Mouse (Mus musculus) myocyte (in vitro differentiated cells): Measurements from ENCODE around the gene Phldb3. TPM values are rescaled to one million over a fixed set of nuclear protein-coding genes. Genes with fewer than 3 reads are reported as not detected.

Experiments used
- H3K27me3 ChIP-seq: one replicate; pipeline ENCODE4 v1.6.1; 2011; ENCODE audit not compliant: control insufficient read depth, insufficient read depth, insufficient read length
- H3K36me3 ChIP-seq: one replicate; pipeline ENCODE4 v1.6.1; 2011; ENCODE audit not compliant: control insufficient read depth, insufficient read depth
- H3K4me2 ChIP-seq: one replicate; pipeline ENCODE4 v1.6.1; 2011; ENCODE audit warnings: low read depth, control low read depth
- H3K4me3 ChIP-seq: one replicate; pipeline ENCODE4 v1.5.1; 2011; ENCODE audit warnings: mild to moderate bottlenecking, control low read depth, moderate library complexity
- H3K79me2 ChIP-seq: one replicate; pipeline ENCODE4 v1.6.1; 2011; ENCODE audit not compliant: control insufficient read depth, insufficient read depth
- H3ac ChIP-seq: one replicate; pipeline ENCODE4 v1.6.1; 2011; ENCODE audit not compliant: control insufficient read depth, insufficient read length
- CEBPB ChIP-seq: IDR thresholded peaks from 2 replicates; pipeline ENCODE4 v1.6.1; 2011; ENCODE audit warnings: mild to moderate bottlenecking, moderate library complexity; ENCODE audit not compliant: poor library complexity, insufficient read depth, severe bottlenecking
- E2F4 ChIP-seq: IDR thresholded peaks from one replicate; pipeline ENCODE4 v1.6.1; 2011; ENCODE audit warnings: mild to moderate bottlenecking, control low read depth, moderate library complexity; ENCODE audit not compliant: insufficient read depth
- MAX ChIP-seq: IDR thresholded peaks from one replicate; pipeline ENCODE4 v1.6.1; 2011; ENCODE audit warnings: low read depth, mild to moderate bottlenecking, control low read depth
- MYOD1 ChIP-seq, 3 experiments: IDR thresholded peaks; one replicate each; pipeline ENCODE4 v1.6.1; 2011; ENCODE audit warnings: control low read depth in 2 of 3, low read depth in 2 of 3, mild to moderate bottlenecking in 2 of 3, moderate library complexity in 1 of 3; ENCODE audit not compliant: insufficient read length in 2 of 3, control insufficient read depth in 1 of 3
- MYOG ChIP-seq, 3 experiments: IDR thresholded peaks; one replicate each; pipeline ENCODE4 v1.6.1; 2011; ENCODE audit warnings: control low read depth in 2 of 3, low read depth in 2 of 3, mild to moderate bottlenecking in 2 of 3; ENCODE audit not compliant: insufficient read length in 2 of 3, control insufficient read depth in 1 of 3, insufficient read depth in 1 of 3
- POLR2A ChIP-seq: IDR thresholded peaks from one replicate; pipeline ENCODE4 v1.6.1; 2011; ENCODE audit warnings: low read depth, mild to moderate bottlenecking, control low read depth, moderate library complexity; ENCODE audit not compliant: insufficient read length
- POLR2AphosphoS2 ChIP-seq: IDR thresholded peaks from one replicate; pipeline ENCODE4 v1.6.1; 2011; ENCODE audit warnings: low read depth, control low read depth; ENCODE audit not compliant: insufficient read length
- REST ChIP-seq: IDR thresholded peaks from one replicate; pipeline ENCODE4 v1.6.1; 2011; ENCODE audit warnings: mild to moderate bottlenecking, control low read depth, moderate library complexity; ENCODE audit not compliant: insufficient read depth, insufficient read length
- SRF ChIP-seq: IDR thresholded peaks from one replicate; pipeline ENCODE4 v1.6.1; 2011; ENCODE audit warnings: low read depth; ENCODE audit not compliant: control insufficient read depth, insufficient read length
- TCF12 ChIP-seq: IDR thresholded peaks from one replicate; pipeline ENCODE4 v1.6.1; 2011; ENCODE audit warnings: mild to moderate bottlenecking, control low read depth; ENCODE audit not compliant: poor library complexity, insufficient read depth, severe bottlenecking
- TCF3 ChIP-seq: IDR thresholded peaks from one replicate; pipeline ENCODE4 v1.6.1; 2011; ENCODE audit warnings: low read depth, control low read depth; ENCODE audit not compliant: insufficient read length
- USF1 ChIP-seq: IDR thresholded peaks from one replicate; pipeline ENCODE4 v1.6.1; 2011; ENCODE audit warnings: low read depth, mild to moderate bottlenecking, control low read depth, moderate library complexity
- polyA plus RNA-seq: library from polyadenylated mRNA; unstranded; fragments of >200 nt; fragmentation: generic; extraction: Trizol; gene quantifications from one replicate; pipeline ENCODE4 v1.2.1, GENCODE M21; 2012; ENCODE audit warnings: missing spikeins

Gene Phldb3
- polyA plus RNA-seq, 1 experiment: 11.5 TPM

- Histone ChIP-seq H3ac (no peak overlapping the region), H3K36me3 (peaks cover 4% of the 10 kb centered on the region), H3K4me2 (no peak overlapping the region), H3K79me2 (no peaks in the 10 kb centered on the region), H3K27me3 (no peaks in the 10 kb centered on the region), H3K4me3 (no peak overlapping the region)
- TF ChIP-seq REST: no peak
Observed at GRCm38 (mm10) chr7:24564607-24565265, 45.8 kb upstream of the Phldb3 start.

GRCm38 (mm10) chr7:24565627-24566026 is 44.9 kb upstream of the Phldb3 start:
- no peak overlapping the region for H3K4me3 ChIP-seq
- no peaks in the 10 kb centered on the region for H3K79me2 ChIP-seq
- H3K36me3 ChIP-seq: peaks cover 4% of the 10 kb centered on the region
- TF ChIP-seq USF1 (no peak), CEBPB (no peak), POLR2A (no peak), MYOD1 (IDR thresholded peaks at IDR 0.05; ENCODE audit: control insufficient read depth in 1 of 3, insufficient read length in 2 of 3, low read depth in 2 of 3) (no peak), E2F4 (no peak), MAX (no peak), SRF (no peak), REST (no peak), POLR2AphosphoS2 (no peak)
- H3K27me3 ChIP-seq: no peaks in the 10 kb centered on the region
- no peak overlapping the region for H3K4me2 ChIP-seq
- no peak overlapping the region for H3ac ChIP-seq

GRCm38 (mm10) chr7:24566206-24566605 is 44.4 kb upstream of the Phldb3 start:
- Histone ChIP-seq H3K4me2 (no peak overlapping the region), H3K4me3 (no peak overlapping the region), H3K27me3 (no peaks in the 10 kb centered on the region), H3K36me3 (peaks cover 4% of the 10 kb centered on the region), H3ac (no peak overlapping the region), H3K79me2 (no peaks in the 10 kb centered on the region)
- TF ChIP-seq POLR2AphosphoS2 (no peak), MYOD1 (IDR thresholded peaks at IDR 0.05; ENCODE audit: control insufficient read depth in 1 of 3, insufficient read length in 2 of 3, low read depth in 2 of 3) (no peak), POLR2A (no peak), TCF3 (no peak), USF1 (no peak), REST (no peak), E2F4 (no peak), SRF (no peak), TCF12 (no peak), CEBPB (no peak), MYOG (IDR thresholded peaks at IDR 0.05; ENCODE audit: control insufficient read depth in 1 of 3, insufficient read depth in 1 of 3, insufficient read length in 2 of 3, low read depth in 2 of 3) (no peak), MAX (no peak)

- no peaks in the 10 kb centered on the region for H3K36me3 ChIP-seq
Observed at GRCm38 (mm10) chr7:24568512-24568911, 42.1 kb upstream of the Phldb3 start.

GRCm38 (mm10) chr7:24571071-24571470 is 39.5 kb upstream of the Phldb3 start:
- no peak for TF ChIP-seq CEBPB
- no peak for TF ChIP-seq MAX
- TF ChIP-seq SRF: no peak
- H3K4me3 ChIP-seq: no peak overlapping the region
- no peaks in the 10 kb centered on the region for H3K36me3 ChIP-seq
- no peak overlapping the region for H3K4me2 ChIP-seq
- no peak overlapping the region for H3ac ChIP-seq
- H3K27me3 ChIP-seq: no peaks in the 10 kb centered on the region
- H3K79me2 ChIP-seq: no peaks in the 10 kb centered on the region

More at GRCm38 (mm10) chr7:24568512-24568911, 42.1 kb upstream of the Phldb3 start:
- no peaks in the 10 kb centered on the region for H3K79me2 ChIP-seq
- no peak for TF ChIP-seq USF1
- H3ac ChIP-seq: no peak overlapping the region
- no peak overlapping the region for H3K4me2 ChIP-seq
- H3K27me3 ChIP-seq: no peaks in the 10 kb centered on the region
- H3K4me3 ChIP-seq: no peak overlapping the region

DNA sequence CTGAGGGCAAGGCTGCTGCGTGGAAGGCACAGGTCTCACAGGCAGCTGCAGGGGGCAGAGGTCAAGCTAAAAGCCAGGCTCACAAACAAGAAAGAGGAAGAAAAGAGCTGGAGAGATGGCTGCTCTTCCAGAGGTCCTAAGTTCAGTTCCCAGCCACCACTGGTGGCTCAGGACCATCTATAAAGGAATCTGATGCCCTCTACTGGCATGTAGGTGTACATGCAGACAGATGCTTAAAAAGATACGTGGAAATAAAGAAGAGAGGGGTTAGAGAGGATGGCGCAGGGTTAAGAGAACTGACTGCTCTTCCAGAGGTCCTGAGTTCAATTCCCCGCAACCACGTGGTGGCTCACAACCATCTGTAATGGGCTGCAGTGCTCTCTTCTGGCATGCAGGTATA is 38.1 kb upstream of the Phldb3 start:
- no peak for TF ChIP-seq REST
- TF ChIP-seq USF1: no peak
- no peak for TF ChIP-seq POLR2A
- TF ChIP-seq MAX: no peak
- no peak for TF ChIP-seq POLR2AphosphoS2
- no peak for TF ChIP-seq E2F4
- TF ChIP-seq CEBPB: no peak
- TF ChIP-seq MYOG (IDR thresholded peaks at IDR 0.05; ENCODE audit: control insufficient read depth in 1 of 3, insufficient read depth in 1 of 3, insufficient read length in 2 of 3, low read depth in 2 of 3): no peak
- no peak for TF ChIP-seq TCF3
- TF ChIP-seq TCF12: no peak
- no peak for TF ChIP-seq SRF
- TF ChIP-seq MYOD1 (IDR thresholded peaks at IDR 0.05; ENCODE audit: control insufficient read depth in 1 of 3, insufficient read length in 2 of 3, low read depth in 2 of 3): no peak
- no peaks in the 10 kb centered on the region for H3K36me3 ChIP-seq
- H3K79me2 ChIP-seq: no peaks in the 10 kb centered on the region
- H3ac ChIP-seq: no peak overlapping the region
- H3K4me2 ChIP-seq: no peak overlapping the region
- H3K27me3 ChIP-seq: no peaks in the 10 kb centered on the region
- H3K4me3 ChIP-seq: no peak overlapping the region
